Mouse (Mus musculus) embryonic fibroblast, embryonic 13.5 days (primary cell): ENCODE results near the gene Olfr986.

Experiments
- CTCF ChIP-seq: IDR thresholded peaks from 2 replicates; pipeline ENCODE4 v1.5.1; 2011; ENCODE audit warnings: mild to moderate bottlenecking, control low read depth, low read length, moderate library complexity, borderline replicate concordance; ENCODE audit not compliant: insufficient read depth
- POLR2A ChIP-seq: IDR thresholded peaks from 2 replicates; pipeline ENCODE4 v1.6.1; 2011; ENCODE audit warnings: low read depth, mild to moderate bottlenecking, control low read depth, low read length, moderate library complexity

GRCm38 (mm10) chr9:40166446-40166845, 14.3 kb upstream of the Olfr986 start:
- TF ChIP-seq CTCF (no peak), POLR2A (no peak)
